Comparison of ENCODE assay signal across 30 mouse cellular contexts in genomic region chr11:79685109-79685508, GRCm38 (mm10).
"Had no signal": no experiment of that assay in that cellular context is flagged by ENCODE, and none has a peak within 500 bp of the region (broad histone marks: within the 10 kb centered on the region; RNA-seq: fewer than 3 reads in every experiment).

No protein-coding gene starts in this region.

- H3K36me3 ChIP-seq: liver, embryonic 12.5 days; liver, embryonic 13.5 days; liver, embryonic 15.5 days; lung, embryonic 15.5 days had no signal

- H3K4me3 ChIP-seq: limb, embryonic 10.5 days; limb, embryonic 12.5 days; limb, embryonic 13.5 days; limb, embryonic 15.5 days; liver, embryonic 12.5 days; liver, embryonic 13.5 days; liver, embryonic 15.5 days; lung, embryonic 15.5 days; megakaryocyte, embryonic 14.5 days; midbrain, embryonic 10.5 days; midbrain, embryonic 12.5 days; midbrain, embryonic 13.5 days; midbrain, embryonic 15.5 days; myocyte; neural tube, embryonic 12.5 days had no signal

- H3K27ac ChIP-seq: limb, embryonic 10.5 days; limb, embryonic 12.5 days; limb, embryonic 13.5 days; limb, embryonic 15.5 days; liver, embryonic 12.5 days; liver, embryonic 13.5 days; liver, embryonic 14.5 days; liver, embryonic 15.5 days; lung, embryonic 15.5 days; macrophage; midbrain, embryonic 10.5 days; midbrain, embryonic 13.5 days; midbrain, embryonic 15.5 days; neural tube, embryonic 12.5 days had no signal

- H3K27me3 ChIP-seq: limb, embryonic 12.5 days; limb, embryonic 13.5 days; limb, embryonic 15.5 days; liver, embryonic 13.5 days; liver, embryonic 15.5 days; lung, embryonic 15.5 days; midbrain, embryonic 12.5 days; midbrain, embryonic 13.5 days; midbrain, embryonic 15.5 days; neural tube, embryonic 12.5 days had no signal

- H3K4me2 ChIP-seq: limb, embryonic 12.5 days; limb, embryonic 13.5 days; limb, embryonic 15.5 days; liver, embryonic 11.5 days; liver, embryonic 12.5 days; liver, embryonic 13.5 days; liver, embryonic 15.5 days; lung, embryonic 14.5 days; lung, embryonic 15.5 days; midbrain, embryonic 11.5 days; midbrain, embryonic 12.5 days; midbrain, embryonic 13.5 days; midbrain, embryonic 15.5 days; neural tube, embryonic 12.5 days had no signal

- DNase-seq: left cerebral cortex, postnatal 4 days; liver; liver, embryonic 13.5 days; liver, postnatal 0 days; lung, adult 18-20 months; lung, adult 2 months; lung, embryonic 14.5 days; lung, postnatal 10 days; lung, postnatal 14 days; lung, postnatal 36 days; lung, postnatal 4 days; midbrain, embryonic 14.5 days had no signal

- H3K4me1 ChIP-seq: limb, embryonic 12.5 days; limb, embryonic 13.5 days; liver, embryonic 12.5 days; liver, embryonic 13.5 days; liver, embryonic 15.5 days; lung, embryonic 15.5 days; midbrain, embryonic 12.5 days; midbrain, embryonic 15.5 days had no signal

- H3K9ac ChIP-seq: limb, embryonic 12.5 days; limb, embryonic 13.5 days; limb, embryonic 15.5 days; liver, embryonic 12.5 days; liver, embryonic 13.5 days; liver, embryonic 14.5 days; liver, embryonic 15.5 days; liver, postnatal 0 days; lung, embryonic 14.5 days; lung, embryonic 15.5 days; midbrain, embryonic 12.5 days; midbrain, embryonic 13.5 days; midbrain, embryonic 15.5 days; neural tube, embryonic 12.5 days had no signal

- H3K9me3 ChIP-seq: limb, embryonic 10.5 days; limb, embryonic 12.5 days; limb, embryonic 13.5 days; limb, embryonic 15.5 days; liver, embryonic 12.5 days; liver, embryonic 13.5 days; liver, embryonic 15.5 days; lung, embryonic 15.5 days; midbrain, embryonic 10.5 days; midbrain, embryonic 12.5 days; midbrain, embryonic 13.5 days; midbrain, embryonic 15.5 days; neural tube, embryonic 12.5 days had no signal
